Mouse (Mus musculus) intestine, embryonic 15.5 days (tissue): ENCODE measurements around the gene Mb21d2. TPM values are rescaled to one million over a fixed set of nuclear protein-coding genes. Genes with fewer than 3 reads are reported as not detected.

Experiments used
- ATAC-seq: fragments of 200-750 bp; cut with Nextera tagmentation; 2 replicates; pipeline ENCODE4 v1.8.0; 2017; ENCODE audit warnings: moderate TSS enrichment, moderate library complexity
- H3K27ac ChIP-seq: fragments of 300-500 bp; sonication (generic); 2 replicates; pipeline ENCODE4 v1.5.1; 2015; ENCODE audit warnings: mild to moderate bottlenecking, inconsistent platforms
- H3K27me3 ChIP-seq: fragments of 300-500 bp; sonication (generic); replicated peaks from 2 replicates; pipeline ENCODE4 v1.6.1; 2015; ENCODE audit warnings: inconsistent platforms
- H3K36me3 ChIP-seq: fragments of 300-500 bp; sonication (generic); 2 replicates; pipeline ENCODE4 v1.6.1; 2015; ENCODE audit warnings: inconsistent platforms
- H3K4me1 ChIP-seq: fragments of 300-500 bp; sonication (generic); replicated peaks from 2 replicates; pipeline ENCODE4 v1.6.1; 2015; ENCODE audit warnings: inconsistent platforms
- H3K4me2 ChIP-seq: fragments of 300-500 bp; sonication (generic); replicated peaks from 2 replicates; pipeline ENCODE4 v1.6.1; 2015; ENCODE audit warnings: mild to moderate bottlenecking, inconsistent platforms
- H3K4me3 ChIP-seq: fragments of 300-500 bp; sonication (generic); replicated peaks from 2 replicates; pipeline ENCODE4 v1.5.1; 2015; ENCODE audit warnings: inconsistent platforms
- H3K9ac ChIP-seq: fragments of 300-500 bp; sonication (generic); 2 replicates; pipeline ENCODE4 v1.6.1; 2015; ENCODE audit warnings: inconsistent platforms
- H3K9me3 ChIP-seq: fragments of 300-500 bp; sonication (generic); 2 replicates; pipeline ENCODE4 v1.6.1; 2016; ENCODE audit warnings: inconsistent platforms
- WGBS: fragments of 180-500 bp; shearing (Covaris S2); methylation state at CpG from one replicate; pipeline ENCODE4 v1.1.7; 2015; 5-methylcytosine and 5-hydroxymethylcytosine counted together
- polyA plus RNA-seq: library from polyadenylated mRNA; unstranded; fragments of >200 nt; fragmentation: Nextera tagmentation; extraction: Ambion mirVana; gene quantifications from 2 replicates; pipeline ENCODE4 v1.2.1, GENCODE M21; 2015

Mb21d2 gene
- polyA plus RNA-seq, 1 experiment from 2014 or later: 9.1 TPM

- Histone ChIP-seq H3K9me3 (no peaks in the 10 kb centered on the region), H3K36me3 (no peaks in the 10 kb centered on the region), H3K27me3 (no peaks in the 10 kb centered on the region), H3K4me2 (no peak overlapping the region), H3K27ac (no peak overlapping the region), H3K9ac (no peak overlapping the region), H3K4me1 (no peaks in the 10 kb centered on the region), H3K4me3 (no peak overlapping the region)
- WGBS: 58% methylated on average over 5 of the region's 5 CpGs
- no peak for ATAC-seq
Observed at GRCm38 (mm10) chr16:28818749-28819285, 110.7 kb downstream of the Mb21d2 start.

GRCm38 (mm10) chr16:28813290-28813689 is 116.2 kb downstream of the Mb21d2 start:
- Histone ChIP-seq H3K27ac (no peak overlapping the region), H3K36me3 (no peaks in the 10 kb centered on the region), H3K9ac (no peak overlapping the region), H3K27me3 (no peaks in the 10 kb centered on the region), H3K9me3 (no peaks in the 10 kb centered on the region), H3K4me1 (no peaks in the 10 kb centered on the region), H3K4me3 (no peak overlapping the region), H3K4me2 (no peak overlapping the region)
- no peak for ATAC-seq
- 81% methylated on average over 1 of the region's 1 CpGs for WGBS

GRCm38 (mm10) chr16:28809089-28809488 is 120.4 kb downstream of the Mb21d2 start:
- Histone ChIP-seq H3K4me2 (no peak overlapping the region), H3K36me3 (no peaks in the 10 kb centered on the region), H3K4me3 (no peak overlapping the region), H3K27ac (no peak overlapping the region), H3K9me3 (no peaks in the 10 kb centered on the region), H3K27me3 (no peaks in the 10 kb centered on the region), H3K4me1 (no peaks in the 10 kb centered on the region), H3K9ac (no peak overlapping the region)
- 23% methylated on average over 1 of the region's 1 CpGs for WGBS
- ATAC-seq: no peak

- no peaks in the 10 kb centered on the region for H3K36me3 ChIP-seq
- H3K27ac ChIP-seq: no peak overlapping the region
- H3K4me3 ChIP-seq: no peak overlapping the region
- no peaks in the 10 kb centered on the region for H3K9me3 ChIP-seq
- no peaks in the 10 kb centered on the region for H3K27me3 ChIP-seq
- no peak overlapping the region for H3K4me2 ChIP-seq
- 4% methylated on average over 4 of the region's 4 CpGs for WGBS
- H3K4me1 ChIP-seq: no peaks in the 10 kb centered on the region
- ATAC-seq: no peak
- no peak overlapping the region for H3K9ac ChIP-seq
Observed at GRCm38 (mm10) chr16:28793115-28793514, 136.4 kb downstream of the Mb21d2 start.

Other genes starting within 250 kb of the Mb21d2 start
- gene Fgf12, start 176.6 kb downstream of the Mb21d2 start, polyA plus RNA-seq: 0.34 and 0.72 TPM in 2 replicates